Mouse (Mus musculus): ENCODE measurements at regions not wholly inside any gene's neighbourhood (a gene's known extent, or its start where the extent isn't known, plus 50 kb on each side); places are given as distances from the start of the nearest gene placed in this dataset.

DNA sequence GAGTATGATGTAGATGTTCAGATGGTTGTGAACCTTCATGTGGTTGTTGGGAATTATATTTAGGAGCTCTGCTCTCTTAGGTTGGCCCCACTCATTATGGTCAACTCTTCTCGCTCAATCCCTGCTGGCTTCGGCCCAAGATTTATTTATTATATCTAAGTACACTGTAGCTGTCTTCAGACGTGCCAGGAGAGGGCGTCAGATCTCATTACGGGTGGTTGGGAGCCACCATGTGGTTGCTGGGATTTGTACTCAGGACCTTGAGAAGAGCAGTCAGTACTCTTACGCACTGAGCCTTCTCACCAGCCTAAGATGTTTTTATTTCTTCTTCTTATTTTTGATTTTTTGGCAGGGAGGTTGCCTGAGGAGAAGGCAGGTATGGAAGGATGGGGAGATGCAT lies 207.1 kb upstream of the Ccdc54 start:
- TF ChIP-seq EP300 (IDR thresholded peaks at IDR 0.05; ENCODE audit: insufficient read depth, low read depth, low read length) (no peak), CTCF (IDR thresholded peaks at IDR 0.05) (no peak)
